Mouse (Mus musculus) brain, embryonic 14.5 days (tissue): ENCODE measurements at regions not wholly inside any gene's neighbourhood (a gene's known extent, or its start where the extent isn't known, plus 50 kb on each side); places are given as distances from the start of the nearest gene placed in this dataset.

Experiments
- CTCF ChIP-seq: fragments of 200-500 bp; IDR thresholded peaks from 2 replicates; pipeline ENCODE4 v1.5.1; 2012; ENCODE audit warnings: inconsistent platforms, mild to moderate bottlenecking, moderate library complexity, borderline replicate concordance; ENCODE audit not compliant: insufficient read depth, insufficient read length; ENCODE audit errors: extremely low read depth
- POLR2A ChIP-seq: fragments of 200-500 bp; IDR thresholded peaks from 2 replicates; pipeline ENCODE4 v1.6.1; 2012; ENCODE audit warnings: mild to moderate bottlenecking, inconsistent platforms, borderline replicate concordance; ENCODE audit not compliant: poor library complexity, insufficient read depth, insufficient read length, severe bottlenecking; ENCODE audit errors: extremely low read depth

GRCm38 (mm10) chr17:15253271-15253670, 123.4 kb downstream of the Dll1 start:
- TF ChIP-seq POLR2A (no peak), CTCF (no peak)
